Mouse (Mus musculus): ENCODE data around the gene Neu3. TPM values are rescaled to one million over a fixed set of nuclear protein-coding genes. Genes with fewer than 3 reads are reported as not detected.

Gene Neu3
- 1.9 and 2.0 TPM in 2 replicates for polyA plus RNA-seq (2012; rRNA removed)

DNA sequence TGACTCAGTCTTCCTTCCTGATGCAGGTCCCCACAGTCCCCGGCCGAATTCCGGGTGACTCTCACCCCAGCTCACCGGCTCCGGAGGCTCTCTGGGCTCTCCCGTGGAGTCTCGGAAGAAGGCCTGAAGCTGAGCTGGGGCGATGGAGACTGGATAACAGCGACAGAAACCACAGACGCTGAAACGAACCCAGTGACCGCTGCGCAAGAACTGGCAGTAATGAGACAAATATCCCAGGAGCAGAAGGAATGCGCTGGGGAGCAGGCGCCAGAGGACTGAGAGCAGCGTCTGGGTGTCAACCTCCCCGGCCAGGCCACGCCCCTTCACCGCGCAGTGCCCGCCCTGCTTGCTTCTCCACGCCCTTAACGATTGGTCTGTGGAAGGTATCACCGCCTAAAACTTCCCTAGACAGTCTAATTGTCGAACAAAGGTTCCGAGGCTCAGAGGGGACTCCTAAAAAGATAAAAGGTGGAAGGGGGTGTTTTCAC, at the start of gene Neu3:
TSS of gene Neu3 (minus strand) at position 335 of the 488 bp plus-strand sequence.
- Histone ChIP-seq H3K4me1 (ENCODE audit: control insufficient read depth, insufficient read depth, low read length) (no peaks in the 10 kb centered on the region), H3K4me3 (ENCODE audit: insufficient read depth, low read length) (peak within 1 kb of the TSS; percentile 39), H3K27ac (ENCODE audit: insufficient read depth, low read length) (0 out of 2 replicates have a peak within 1 kb of the TSS, but pooled peaks have one; percentile 2)
- TF ChIP-seq POLR2A (IDR thresholded peaks at IDR 0.05; ENCODE audit: extremely low read depth, insufficient read depth, low read length) (peak; percentile 75; the same call in 1 of the 2 replicates), CTCF (IDR thresholded peaks at IDR 0.05; ENCODE audit: extremely low read depth, insufficient read depth, low read length) (no peak)

DNA sequence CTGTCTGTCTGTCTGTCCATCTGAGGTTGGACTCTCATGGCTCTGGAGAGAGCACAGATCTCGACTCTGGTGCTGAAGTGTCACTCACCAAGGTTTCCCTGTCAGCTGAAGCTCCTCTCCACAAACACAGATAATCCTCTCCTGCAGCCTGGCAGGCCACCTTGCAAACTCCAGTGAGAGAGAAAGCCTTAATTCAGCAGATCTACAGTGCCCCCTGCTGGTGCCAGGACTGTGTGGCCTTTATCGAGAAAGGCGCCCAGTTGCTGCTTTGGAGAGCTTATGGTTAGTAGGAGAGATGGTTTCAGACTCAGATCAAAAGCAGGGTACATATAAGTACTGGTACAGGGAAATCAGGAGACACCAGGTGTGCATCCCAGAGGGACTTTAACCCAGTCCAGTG, 48.1 kb upstream of the Neu3 start:
- Histone ChIP-seq H3K4me3 (ENCODE audit: insufficient read depth, low read length) (no peak overlapping the region), H3K4me1 (ENCODE audit: control insufficient read depth, insufficient read depth, low read length) (peaks cover 2% of the 10 kb centered on the region; the same call in 1 of the 2 replicates), H3K27ac (ENCODE audit: insufficient read depth, low read length) (no peak overlapping the region)
- TF ChIP-seq POLR2A (IDR thresholded peaks at IDR 0.05; ENCODE audit: extremely low read depth, insufficient read depth, low read length), result no peak
- peak; percentile 94 for TF ChIP-seq CTCF (IDR thresholded peaks at IDR 0.05; ENCODE audit: extremely low read depth, insufficient read depth, low read length)

DNA sequence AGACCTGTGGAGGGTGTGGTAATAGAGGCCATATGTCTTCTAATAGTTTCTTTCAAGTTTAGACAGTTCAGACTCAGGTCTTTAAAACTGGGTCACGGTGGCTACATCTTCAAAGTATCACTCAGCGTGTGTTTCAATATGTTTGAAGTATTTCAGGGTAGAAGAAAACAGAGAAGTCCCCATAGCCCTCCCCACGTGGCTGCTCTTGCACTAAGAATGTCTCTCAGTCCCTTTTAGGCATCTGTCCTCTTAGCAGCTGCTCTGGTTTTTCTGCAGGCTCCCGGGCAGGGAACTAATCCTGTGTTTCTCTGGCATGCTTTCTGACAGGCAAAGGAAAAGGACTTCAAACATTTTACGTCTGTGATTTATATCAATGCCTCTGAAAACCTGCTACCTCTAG, 47.7 kb upstream of the Neu3 start:
- H3K4me3 ChIP-seq (ENCODE audit: insufficient read depth, low read length), result no peak overlapping the region
- H3K27ac ChIP-seq (ENCODE audit: insufficient read depth, low read length), result no peak overlapping the region
- peaks cover 2% of the 10 kb centered on the region; the same call in 1 of the 2 replicates for H3K4me1 ChIP-seq (ENCODE audit: control insufficient read depth, insufficient read depth, low read length)
- no peak for TF ChIP-seq CTCF (IDR thresholded peaks at IDR 0.05; ENCODE audit: extremely low read depth, insufficient read depth, low read length)
- TF ChIP-seq POLR2A (IDR thresholded peaks at IDR 0.05; ENCODE audit: extremely low read depth, insufficient read depth, low read length), result no peak

DNA sequence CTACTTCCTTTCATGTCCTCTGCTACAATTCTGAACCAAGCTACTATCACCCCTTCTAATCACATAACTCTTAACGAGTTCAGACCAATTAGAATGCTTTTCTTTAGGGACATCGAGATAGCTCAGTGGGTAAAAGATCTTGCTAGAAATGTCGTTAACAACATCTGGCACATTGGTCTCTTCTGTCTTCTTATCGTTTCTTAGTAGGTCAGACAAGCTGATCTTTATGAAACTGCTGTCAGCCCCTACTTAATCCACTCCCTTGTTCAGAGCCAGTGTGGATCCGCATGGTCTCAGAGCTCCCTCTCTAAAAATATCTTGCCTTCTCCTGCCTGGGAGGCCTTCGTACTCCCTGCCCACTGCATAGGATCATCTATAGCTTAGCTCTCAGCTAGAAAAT, 45.7 kb upstream of the Neu3 start:
- Histone ChIP-seq H3K27ac (ENCODE audit: insufficient read depth, low read length) (no peak overlapping the region), H3K4me1 (ENCODE audit: control insufficient read depth, insufficient read depth, low read length) (peaks cover 2% of the 10 kb centered on the region; the same call in 1 of the 2 replicates)
- TF ChIP-seq POLR2A (IDR thresholded peaks at IDR 0.05; ENCODE audit: extremely low read depth, insufficient read depth, low read length) (no peak), CTCF (IDR thresholded peaks at IDR 0.05; ENCODE audit: extremely low read depth, insufficient read depth, low read length) (no peak)

DNA sequence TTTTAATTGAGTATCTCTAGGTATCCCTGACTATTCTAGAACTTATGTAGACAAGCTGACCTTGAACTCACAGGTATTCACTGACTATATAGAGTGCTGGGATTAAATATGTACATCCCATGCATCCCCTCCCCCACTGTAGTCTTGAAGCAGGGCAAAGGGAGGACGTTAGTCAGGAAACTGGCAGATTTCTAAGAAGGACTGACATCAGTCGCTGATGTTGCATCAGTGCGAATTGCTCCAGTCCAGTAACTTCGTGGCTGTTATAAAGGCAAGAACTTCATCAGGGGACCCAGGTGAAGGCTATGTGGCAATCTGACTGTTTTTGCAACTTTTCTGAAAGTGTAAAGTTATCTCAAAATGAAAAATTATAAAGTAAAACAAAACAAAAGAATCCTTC, 41.1 kb upstream of the Neu3 start:
- Histone ChIP-seq H3K4me1 (ENCODE audit: control insufficient read depth, insufficient read depth, low read length) (peaks cover 4% of the 10 kb centered on the region; the same call in 1 of the 2 replicates), H3K27ac (ENCODE audit: insufficient read depth, low read length) (no peak overlapping the region), H3K4me3 (ENCODE audit: insufficient read depth, low read length) (no peak overlapping the region)
- no peak for TF ChIP-seq CTCF (IDR thresholded peaks at IDR 0.05; ENCODE audit: extremely low read depth, insufficient read depth, low read length)
- no peak for TF ChIP-seq POLR2A (IDR thresholded peaks at IDR 0.05; ENCODE audit: extremely low read depth, insufficient read depth, low read length)

More for the DNA sequence above, 45.7 kb upstream of the Neu3 start:
- H3K4me3 ChIP-seq (ENCODE audit: insufficient read depth, low read length), result no peak overlapping the region

DNA sequence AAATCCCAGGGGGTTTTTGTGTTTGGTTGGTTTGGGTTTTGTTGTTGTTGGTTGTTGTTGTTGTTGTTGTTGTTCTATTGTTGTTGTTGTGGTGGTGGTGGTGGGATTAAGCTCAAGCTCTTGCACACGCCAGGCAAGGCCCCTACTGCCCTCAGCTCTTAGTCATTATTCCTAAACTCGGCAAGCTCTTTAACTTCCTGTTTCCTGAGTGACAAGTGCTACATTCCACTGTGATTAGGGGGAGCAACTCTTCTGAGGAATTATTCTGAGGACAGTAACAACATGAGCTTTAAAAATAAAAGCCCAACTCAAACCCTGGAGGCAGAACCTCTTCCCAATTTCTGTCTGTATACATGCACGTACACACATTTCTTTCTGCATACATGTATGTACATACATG, 37.0 kb upstream of the Neu3 start:
- no peak for TF ChIP-seq POLR2A (IDR thresholded peaks at IDR 0.05; ENCODE audit: extremely low read depth, insufficient read depth, low read length)
- TF ChIP-seq CTCF (IDR thresholded peaks at IDR 0.05; ENCODE audit: extremely low read depth, insufficient read depth, low read length), result no peak
- Histone ChIP-seq H3K27ac (ENCODE audit: insufficient read depth, low read length) (peak overlapping the region; percentile 3; the same call in 1 of the 2 replicates), H3K4me1 (ENCODE audit: control insufficient read depth, insufficient read depth, low read length) (peaks cover 4% of the 10 kb centered on the region; the same call in 1 of the 2 replicates)

DNA sequence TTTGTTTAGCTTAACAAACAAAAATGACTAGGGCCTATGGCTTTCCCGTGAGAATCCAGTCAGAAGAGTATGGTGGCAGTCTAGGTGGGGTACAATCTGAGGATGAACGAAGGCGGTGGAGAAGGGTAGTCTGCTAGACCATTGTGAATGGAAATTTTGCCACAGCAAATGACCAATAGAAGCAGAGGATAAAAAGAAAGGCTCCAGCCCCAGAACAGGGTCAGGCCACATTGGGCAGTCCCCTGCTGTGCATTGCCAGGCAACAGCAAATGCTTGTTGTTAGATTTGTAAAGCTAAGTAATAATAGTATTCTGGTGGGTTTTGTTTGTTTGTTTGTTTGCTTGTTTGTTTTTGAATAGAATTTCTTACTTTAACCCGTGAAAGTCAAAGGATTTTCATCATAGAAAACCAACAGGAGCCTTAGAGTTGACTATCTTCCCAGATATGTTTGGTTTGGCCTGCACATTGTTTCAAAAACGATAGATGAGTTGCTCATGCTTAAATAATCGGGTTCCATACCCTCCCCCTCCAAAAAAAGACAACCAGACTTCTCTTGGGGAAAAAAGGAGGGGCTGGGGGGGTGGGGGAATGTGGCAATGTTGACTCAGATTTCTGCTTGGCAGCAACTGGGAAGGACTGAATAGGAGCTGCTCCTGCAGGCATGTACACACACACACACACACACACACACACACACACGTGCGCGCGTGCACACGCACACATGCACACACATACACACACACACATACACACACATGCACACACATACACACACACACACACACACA, 36.2 kb upstream of the Neu3 start:
- Histone ChIP-seq H3K4me1 (ENCODE audit: control insufficient read depth, insufficient read depth, low read length) (peaks cover 4% of the 10 kb centered on the region; the same call in 1 of the 2 replicates), H3K4me3 (ENCODE audit: insufficient read depth, low read length) (no peak overlapping the region), H3K27ac (ENCODE audit: insufficient read depth, low read length) (peak overlapping the region; percentile 3; the same call in 1 of the 2 replicates)
- TF ChIP-seq CTCF (IDR thresholded peaks at IDR 0.05; ENCODE audit: extremely low read depth, insufficient read depth, low read length) (no peak), POLR2A (IDR thresholded peaks at IDR 0.05; ENCODE audit: extremely low read depth, insufficient read depth, low read length) (no peak)

More for the DNA sequence above, 37.0 kb upstream of the Neu3 start:
- no peak overlapping the region for H3K4me3 ChIP-seq (ENCODE audit: insufficient read depth, low read length)

DNA sequence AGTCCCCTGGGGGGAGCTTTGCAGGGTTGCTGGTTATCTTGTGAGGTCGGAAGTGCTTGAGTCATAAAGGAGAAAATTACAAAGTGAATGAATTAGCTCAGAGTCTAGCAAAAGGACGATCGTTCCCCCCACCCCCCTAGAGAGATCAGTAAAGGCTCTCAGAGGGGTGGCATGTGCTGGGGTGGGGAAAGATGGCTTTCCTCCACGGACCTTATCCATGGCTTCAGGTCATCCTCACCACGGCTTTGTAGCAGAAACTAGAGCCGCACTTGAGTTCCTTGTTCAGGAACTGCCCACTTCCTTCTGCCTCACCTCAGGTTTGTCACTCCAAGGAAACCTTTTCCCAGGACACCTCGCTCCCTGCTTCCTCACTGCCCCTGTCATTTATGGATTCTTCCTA, 35.1 kb upstream of the Neu3 start, which contains the start of gene Spcs2:
TSS of gene Spcs2 (minus strand) at position 101 of the 400 bp plus-strand sequence.
- Histone ChIP-seq H3K4me3 (ENCODE audit: insufficient read depth, low read length) (no peak within 1 kb of the TSS), H3K27ac (ENCODE audit: insufficient read depth, low read length) (no peak within 1 kb of the TSS), H3K4me1 (ENCODE audit: control insufficient read depth, insufficient read depth, low read length) (peaks cover 4% of the 10 kb centered on the region; the same call in 1 of the 2 replicates)
- no peak for TF ChIP-seq CTCF (IDR thresholded peaks at IDR 0.05; ENCODE audit: extremely low read depth, insufficient read depth, low read length)
- TF ChIP-seq POLR2A (IDR thresholded peaks at IDR 0.05; ENCODE audit: extremely low read depth, insufficient read depth, low read length), result no peak

DNA sequence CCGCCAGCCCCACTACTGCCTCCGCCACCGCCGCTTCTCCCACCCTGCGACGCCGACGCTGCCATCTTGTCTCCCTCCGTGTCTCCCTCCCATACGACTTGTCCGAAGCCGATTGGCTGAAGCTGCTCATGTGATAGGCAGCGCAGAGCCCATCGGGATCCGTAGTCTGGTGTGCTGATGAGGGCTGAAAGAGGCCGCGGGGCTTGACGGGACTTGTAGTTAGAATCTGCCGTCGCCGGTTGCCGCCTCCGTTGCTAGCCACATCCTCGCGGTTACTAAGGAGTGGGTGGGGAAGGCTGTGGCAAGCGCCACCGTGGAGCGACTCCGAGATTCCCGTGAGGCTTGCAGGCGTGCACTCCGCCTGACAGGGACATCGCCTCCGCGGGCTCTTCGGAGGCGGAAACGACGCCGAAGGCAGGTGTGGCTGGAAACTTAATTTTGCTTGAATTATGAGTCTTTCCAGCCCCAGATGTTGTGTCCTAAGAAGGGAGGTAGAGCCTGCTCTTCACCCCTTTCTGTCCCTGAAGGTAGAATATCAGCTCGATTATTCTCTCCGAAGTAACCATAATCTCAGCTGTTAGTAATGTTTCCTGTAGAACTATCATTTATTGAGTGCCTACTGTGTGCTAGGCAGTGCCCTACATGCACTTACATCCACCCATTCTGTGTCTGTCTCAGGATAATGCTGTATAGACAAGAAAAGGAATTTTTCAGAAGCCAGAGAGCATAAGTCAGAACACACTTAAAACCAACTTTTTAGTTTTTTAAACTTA, 30.8 kb upstream of the Neu3 start, which contains the start of gene Xrra1:
TSS of gene Xrra1 (plus strand) at position 304 of the 773 bp plus-strand sequence.
- peaks cover 10% of the 10 kb centered on the region for H3K4me1 ChIP-seq (ENCODE audit: control insufficient read depth, insufficient read depth, low read length)
- H3K27ac ChIP-seq (ENCODE audit: insufficient read depth, low read length), result no peak within 1 kb of the TSS
- TF ChIP-seq CTCF (IDR thresholded peaks at IDR 0.05; ENCODE audit: extremely low read depth, insufficient read depth, low read length), result no peak
- TF ChIP-seq POLR2A (IDR thresholded peaks at IDR 0.05; ENCODE audit: extremely low read depth, insufficient read depth, low read length), result peak; percentile 91; the same call in 1 of the 2 replicates
- H3K4me3 ChIP-seq (ENCODE audit: insufficient read depth, low read length), result peak within 1 kb of the TSS; percentile 63
